Mouse (Mus musculus): ENCODE measurements around the gene Sgo1.

Gene Sgo1

DNA sequence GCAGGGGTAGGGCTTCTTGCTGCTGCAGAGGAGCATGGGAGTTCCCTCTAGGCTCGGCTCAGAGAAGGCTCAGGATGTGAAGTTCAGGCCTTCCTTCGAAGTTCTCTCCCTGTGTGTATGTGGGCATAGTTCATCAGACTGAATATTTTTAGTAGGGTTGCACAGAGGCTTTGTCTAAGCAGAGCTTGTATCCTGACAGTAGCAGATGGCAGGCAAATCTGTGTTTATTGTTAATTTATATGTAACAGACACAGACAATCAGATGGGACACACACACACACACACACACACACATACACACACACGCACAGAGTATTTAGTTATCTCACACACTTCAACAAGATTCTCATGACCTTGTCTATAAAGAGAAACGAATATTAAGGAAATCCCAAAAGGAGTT is 34.5 kb downstream of the Sgo1 start:
- in situ Hi-C loops (cut with MboI, MseI) = no loop called here

DNA sequence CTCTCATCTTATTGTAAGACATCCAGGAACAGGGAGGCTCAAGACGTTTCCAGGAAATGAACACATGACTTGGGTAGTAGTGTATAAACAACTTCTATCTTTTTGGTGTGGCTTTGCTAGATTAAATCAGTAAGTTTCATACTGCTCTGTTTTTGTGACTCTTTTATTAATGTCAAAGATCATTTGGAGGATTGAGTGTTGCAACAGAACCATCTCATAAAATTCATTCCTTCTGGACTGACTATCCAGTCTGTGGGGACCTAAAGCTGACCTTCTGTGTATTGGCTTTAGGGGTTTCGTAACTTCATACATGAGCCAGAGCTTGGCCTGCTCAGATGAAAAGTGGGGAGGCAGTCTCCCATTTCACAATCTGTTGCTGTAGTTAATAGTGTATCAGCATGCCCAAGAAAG is 38.9 kb downstream of the Sgo1 start:
- in situ Hi-C loops (cut with MboI, MseI) = no loop called here

DNA sequence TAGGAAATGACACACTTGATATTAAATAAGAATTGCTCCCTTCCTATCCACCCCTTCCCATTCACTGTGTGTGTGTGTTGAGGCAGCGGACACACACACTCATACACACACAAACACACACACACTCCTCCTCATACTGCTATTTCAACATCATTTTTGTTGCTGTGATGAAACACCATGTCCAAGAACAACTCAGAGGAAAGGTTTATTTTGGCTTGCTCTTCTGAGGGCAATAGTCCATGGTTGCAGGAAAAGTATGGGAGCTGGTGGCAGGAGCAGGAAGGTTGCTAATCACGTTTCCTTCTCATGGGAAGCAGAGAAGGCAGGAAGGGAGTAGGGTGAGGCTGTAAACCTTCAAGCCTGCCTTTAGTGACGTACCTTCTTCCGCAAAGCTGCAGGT is 45.8 kb downstream of the Sgo1 start:
- in situ Hi-C loops (cut with MboI, MseI) = no loop called here

- in situ Hi-C loops (cut with MboI, MseI) = no loop called here
Observed at GRCm38 (mm10) chr17:53631344-53631743, 57.8 kb downstream of the Sgo1 start.

GRCm38 (mm10) chr17:53628131-53628530 is 61.0 kb downstream of the Sgo1 start:
- in situ Hi-C loops (cut with MboI, MseI) = no loop called here

GRCm38 (mm10) chr17:53627497-53627896 is 61.6 kb downstream of the Sgo1 start:
- in situ Hi-C loops (cut with MboI, MseI) = no loop called here

GRCm38 (mm10) chr17:53626160-53626559 is 63.0 kb downstream of the Sgo1 start:
- in situ Hi-C loops (cut with MboI, MseI) = no loop called here

Measured in regulatory T cell (primary cell).